Mouse (Mus musculus): Measurements from ENCODE around the gene Lamc3.

Lamc3 gene

DNA sequence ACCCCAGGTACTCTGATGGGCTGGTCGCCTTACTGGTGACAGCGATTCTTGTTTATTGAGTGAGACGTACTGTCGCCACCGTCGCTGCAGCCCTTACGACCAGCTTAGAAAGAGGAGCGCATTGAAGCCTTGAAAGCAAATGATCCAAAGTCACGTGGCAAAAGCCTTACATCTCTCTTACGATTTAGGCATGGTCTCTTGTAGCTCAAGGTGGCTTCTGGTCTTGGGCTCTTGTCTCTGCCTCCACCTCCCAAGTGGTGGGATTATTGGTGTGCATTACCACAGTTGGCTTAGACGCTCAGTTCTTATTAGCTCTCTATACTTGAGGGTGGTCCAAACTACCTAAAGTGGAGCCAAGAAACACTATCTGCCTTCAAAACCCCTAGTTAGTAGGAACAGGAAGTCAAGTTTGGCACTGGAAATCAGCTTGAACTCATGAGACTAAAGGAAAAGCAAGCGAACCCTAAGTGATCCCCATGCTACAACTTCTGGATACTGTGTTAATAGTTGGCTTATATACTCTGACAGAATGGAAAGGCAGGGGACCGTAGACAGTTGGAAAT, 87.8 kb downstream of the Lamc3 start:
- no peak for DNase-seq (ENCODE audit: low spot score)

DNA sequence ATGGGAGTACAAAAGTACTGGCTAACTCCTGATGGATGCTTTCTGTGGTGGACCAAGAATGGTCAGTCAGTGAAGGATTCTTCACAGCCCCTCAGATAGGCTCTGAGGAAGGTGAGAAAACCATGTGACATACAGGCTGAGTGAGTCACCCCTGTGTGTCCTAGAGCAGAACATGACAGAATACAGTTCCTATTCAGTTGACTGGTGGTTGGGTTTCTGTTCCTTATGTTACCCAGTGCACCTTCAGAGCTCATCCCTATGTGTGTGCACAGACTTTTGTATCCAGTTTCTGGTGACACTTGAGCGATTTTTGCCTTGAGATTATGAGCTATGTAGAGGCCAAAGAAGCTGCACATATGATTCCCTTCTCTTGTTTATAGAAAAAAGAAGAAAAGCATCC, 100.7 kb downstream of the Lamc3 start:
- DNase-seq (ENCODE audit: low spot score): no peak

DNA sequence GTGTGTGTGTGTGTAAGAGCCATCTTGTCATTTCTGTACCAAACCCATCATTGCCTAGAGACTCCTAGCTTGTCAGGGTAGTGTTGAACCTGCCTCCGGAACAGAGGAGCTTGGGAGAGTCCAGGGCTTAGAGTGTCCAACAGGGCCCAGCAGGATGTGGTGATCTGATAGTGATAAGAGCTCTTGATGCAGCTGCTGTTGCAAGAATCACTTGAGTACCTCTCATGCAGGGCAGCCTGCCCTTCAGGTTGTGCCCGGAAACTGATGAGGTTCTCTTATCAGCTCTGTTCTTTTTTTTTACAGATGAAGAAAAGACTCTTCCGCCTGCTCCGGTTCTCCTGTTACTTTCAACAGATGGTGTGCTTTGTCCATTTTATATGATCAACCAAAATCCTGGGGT, 103.9 kb downstream of the Lamc3 start:
- DNase-seq (ENCODE audit: low spot score): no peak

GRCm38 (mm10) chr2:31994896-31995295, 107.8 kb downstream of the Lamc3 start:
- no peak for DNase-seq (ENCODE audit: low spot score)

DNA sequence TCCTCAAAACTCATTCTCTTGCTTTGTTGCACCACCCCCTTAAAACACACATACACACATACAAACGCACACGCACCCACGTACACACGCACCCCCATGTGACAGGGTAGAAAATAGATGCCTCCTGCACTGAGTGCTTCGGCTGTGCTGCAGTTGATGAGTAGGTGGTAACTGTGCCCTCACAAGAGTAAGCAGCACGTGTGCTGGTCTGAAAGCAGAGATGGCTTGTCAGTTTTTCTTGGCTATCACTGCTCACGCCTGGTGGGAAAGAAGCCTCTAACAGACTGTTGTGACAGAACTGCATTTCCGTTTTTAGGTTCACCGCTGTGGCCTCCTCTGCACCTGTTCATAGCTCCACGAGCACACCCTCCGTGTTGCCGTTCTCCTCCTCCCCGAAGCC, 109.0 kb downstream of the Lamc3 start:
- no peak for DNase-seq (ENCODE audit: low spot score)
